Mouse (Mus musculus) liver, adult 2 months (tissue): ENCODE data around the gene 5730596B20Rik. TPM values are rescaled to one million over a fixed set of nuclear protein-coding genes. Genes with fewer than 3 reads are reported as not detected.

Experiments used
- DNase-seq: peaks from one replicate; pipeline ENCODE4 v3.0.0-alpha.2; 2011; ENCODE audit warnings: low read depth, low spot score; ENCODE audit errors: extremely low read depth
- H3K27ac ChIP-seq: fragments of 200-500 bp; replicated peaks from 2 replicates; pipeline ENCODE4 v1.5.1; 2012; ENCODE audit warnings: low read depth, mild to moderate bottlenecking, control low read depth, inconsistent platforms, low read length; ENCODE audit not compliant: insufficient read depth
- H3K27me3 ChIP-seq: fragments of 200-500 bp; 2 replicates; pipeline ENCODE4 v1.6.1; 2012; ENCODE audit warnings: mild to moderate bottlenecking, moderate library complexity, low read length, inconsistent platforms; ENCODE audit not compliant: control insufficient read depth, insufficient read depth
- H3K36me3 ChIP-seq: fragments of 200-500 bp; 2 replicates; pipeline ENCODE4 v1.6.1; 2012; ENCODE audit warnings: low read length, inconsistent platforms; ENCODE audit not compliant: control insufficient read depth, insufficient read depth
- H3K4me1 ChIP-seq: fragments of 200-500 bp; 2 replicates; pipeline ENCODE4 v1.6.1; 2011; ENCODE audit warnings: low read length; ENCODE audit not compliant: control insufficient read depth, insufficient read depth
- H3K4me3 ChIP-seq: fragments of 200-500 bp; 2 replicates; pipeline ENCODE4 v1.5.1; 2011; ENCODE audit warnings: low read depth, mild to moderate bottlenecking, control low read depth, low read length, moderate library complexity; ENCODE audit not compliant: insufficient read depth
- H3K79me2 ChIP-seq: fragments of 200-500 bp; 2 replicates; pipeline ENCODE4 v1.6.1; 2012; ENCODE audit warnings: inconsistent platforms, mild to moderate bottlenecking, low read length, moderate library complexity; ENCODE audit not compliant: control insufficient read depth, insufficient read depth
- H3K9ac ChIP-seq: fragments of 200-500 bp; 2 replicates; pipeline ENCODE4 v1.6.1; 2012; ENCODE audit warnings: low read depth, mild to moderate bottlenecking, control low read depth, inconsistent platforms, low read length
- CTCF ChIP-seq: fragments of 200-500 bp; IDR thresholded peaks from 2 replicates; pipeline ENCODE4 v1.5.1; 2011; ENCODE audit warnings: low read depth, low read length, control low read depth
- POLR2A ChIP-seq: fragments of 200-500 bp; IDR thresholded peaks from 2 replicates; pipeline ENCODE4 v1.6.1; 2011; ENCODE audit warnings: low read length, control low read depth; ENCODE audit not compliant: insufficient read depth; ENCODE audit errors: extremely low read depth
- WGBS: fragments of 180-500 bp; shearing (Covaris S2); methylation state at CpG from one replicate; pipeline ENCODE4 v1.1.7; 2018; 5-methylcytosine and 5-hydroxymethylcytosine counted together
- polyA plus RNA-seq: library from polyadenylated mRNA; depleted of rRNA; stranded (reverse); fragments of >200 nt; gene quantifications from 2 replicates; pipeline ENCODE4 v1.2.3, GENCODE M21; 2012
- total RNA-seq: library from RNA; depleted of rRNA; stranded (reverse); fragments of >200 nt; gene quantifications from 2 replicates; pipeline ENCODE4 v1.2.3, GENCODE M21; 2014

Gene 5730596B20Rik
- total and polyA plus RNA-seq, 2 experiments = 0.02 to 0.09 TPM

- no peak overlapping the region for H3K27ac ChIP-seq
- TF ChIP-seq POLR2A = no peak
- no peak for TF ChIP-seq CTCF
- 9% methylated on average over 24 of the region's 24 CpGs for WGBS
- H3K79me2 ChIP-seq = no peaks in the 10 kb centered on the region
- peaks cover 3% of the 10 kb centered on the region; the same call in 1 of the 2 replicates for H3K4me1 ChIP-seq
- no peak for DNase-seq
- no peak overlapping the region for H3K4me3 ChIP-seq
- peaks cover 32% of the 10 kb centered on the region for H3K27me3 ChIP-seq
- H3K36me3 ChIP-seq = no peaks in the 10 kb centered on the region
- H3K9ac ChIP-seq = no peak overlapping the region
Observed at GRCm38 (mm10) chr6:52223939-52224760, 46.9 kb downstream of the 5730596B20Rik start.

- no peak overlapping the region for H3K4me3 ChIP-seq
- H3K27me3 ChIP-seq = peaks cover 37% of the 10 kb centered on the region
- TF ChIP-seq CTCF (no peak), POLR2A (no peak)
Observed at GRCm38 (mm10) chr6:52224895-52225611, 47.8 kb downstream of the 5730596B20Rik start.

GRCm38 (mm10) chr6:52225612-52226568 lies 48.6 kb downstream of the 5730596B20Rik start:
- DNase-seq = no peak

More at GRCm38 (mm10) chr6:52224895-52225611, 47.8 kb downstream of the 5730596B20Rik start:
- WGBS = 5% methylated on average over 36 of the region's 36 CpGs
- Histone ChIP-seq H3K36me3 (no peaks in the 10 kb centered on the region), H3K79me2 (no peaks in the 10 kb centered on the region), H3K27ac (no peak overlapping the region), H3K4me1 (peaks cover 3% of the 10 kb centered on the region; the same call in 1 of the 2 replicates), H3K9ac (no peak overlapping the region)
- no peak for DNase-seq

GRCm38 (mm10) chr6:52226569-52227257 lies 49.4 kb downstream of the 5730596B20Rik start:
- Histone ChIP-seq H3K79me2 (no peaks in the 10 kb centered on the region), H3K27ac (no peak overlapping the region), H3K4me3 (no peak overlapping the region), H3K27me3 (peaks cover 40% of the 10 kb centered on the region), H3K9ac (no peak overlapping the region), H3K36me3 (no peaks in the 10 kb centered on the region), H3K4me1 (no peaks in the 10 kb centered on the region)
- no peak for TF ChIP-seq POLR2A
- no peak for DNase-seq
- 9% methylated on average over 26 of the region's 26 CpGs for WGBS

More at GRCm38 (mm10) chr6:52225612-52226568, 48.6 kb downstream of the 5730596B20Rik start:
- peaks cover 41% of the 10 kb centered on the region for H3K27me3 ChIP-seq
- WGBS = 8% methylated on average over 69 of the region's 69 CpGs
- no peak overlapping the region for H3K4me3 ChIP-seq
- peaks cover 3% of the 10 kb centered on the region; the same call in 1 of the 2 replicates for H3K4me1 ChIP-seq
- no peak overlapping the region for H3K27ac ChIP-seq
- H3K36me3 ChIP-seq = no peaks in the 10 kb centered on the region
- no peak for TF ChIP-seq POLR2A
- TF ChIP-seq CTCF = no peak
- H3K79me2 ChIP-seq = no peaks in the 10 kb centered on the region
- no peak overlapping the region for H3K9ac ChIP-seq

GRCm38 (mm10) chr6:52227470-52228222 lies 50.3 kb downstream of the 5730596B20Rik start:
- Histone ChIP-seq H3K27me3 (peaks cover 43% of the 10 kb centered on the region), H3K9ac (no peak overlapping the region), H3K79me2 (no peaks in the 10 kb centered on the region), H3K36me3 (no peaks in the 10 kb centered on the region), H3K4me1 (no peaks in the 10 kb centered on the region), H3K4me3 (no peak overlapping the region), H3K27ac (no peak overlapping the region)
- WGBS = 10% methylated on average over 11 of the region's 11 CpGs
- DNase-seq = no peak
- TF ChIP-seq CTCF (no peak), POLR2A (no peak)
